Mouse (Mus musculus) spleen, adult 18-20 months (tissue): ENCODE measurements around the gene Pald1.

Experiments used
- DNase-seq, 2 experiments: peaks; one replicate each; pipeline ENCODE4 v3.0.0; 2022; ENCODE audit warnings: mixed read lengths in 2 of 2

Gene Pald1

DNA sequence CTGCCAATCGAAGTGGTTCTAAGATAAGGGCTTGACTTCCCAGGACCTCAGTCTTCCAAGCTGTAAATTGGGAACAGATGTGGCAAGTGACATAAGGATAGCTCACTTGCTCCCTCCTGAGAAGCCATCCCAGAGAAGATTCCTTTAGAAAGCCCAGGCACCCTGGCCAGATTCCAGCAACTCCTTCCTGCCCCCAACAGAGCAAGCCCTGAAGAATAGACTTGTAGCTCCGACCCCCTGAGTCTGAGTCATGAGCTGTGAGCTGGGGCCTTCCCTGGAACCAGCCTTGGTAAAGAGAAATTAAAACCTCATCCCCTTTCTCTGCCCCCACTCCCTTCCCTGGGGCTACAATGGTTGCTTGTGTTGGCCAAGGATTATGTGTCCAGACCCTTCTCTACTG, 108.8 kb downstream of the Pald1 start:
- DNase-seq = no peak

DNA sequence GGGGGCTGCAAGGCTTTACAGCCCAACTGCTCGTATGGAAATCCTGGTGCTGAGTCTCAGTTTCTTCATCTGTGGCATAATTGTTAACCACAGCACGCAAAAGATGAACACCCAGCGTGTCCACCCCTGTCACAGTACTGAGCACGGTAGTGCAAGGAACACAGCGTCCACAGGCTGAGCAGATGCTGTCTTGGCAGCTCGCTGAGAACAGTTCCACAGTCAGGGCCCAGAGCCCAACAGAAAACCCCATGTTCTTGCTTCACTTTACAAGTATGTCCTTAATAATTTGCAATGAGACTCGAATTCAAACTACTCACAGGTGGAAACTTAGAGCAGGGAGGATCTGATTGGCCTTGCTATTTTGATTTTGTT, 109.5 kb downstream of the Pald1 start:
- DNase-seq = no peak

DNA sequence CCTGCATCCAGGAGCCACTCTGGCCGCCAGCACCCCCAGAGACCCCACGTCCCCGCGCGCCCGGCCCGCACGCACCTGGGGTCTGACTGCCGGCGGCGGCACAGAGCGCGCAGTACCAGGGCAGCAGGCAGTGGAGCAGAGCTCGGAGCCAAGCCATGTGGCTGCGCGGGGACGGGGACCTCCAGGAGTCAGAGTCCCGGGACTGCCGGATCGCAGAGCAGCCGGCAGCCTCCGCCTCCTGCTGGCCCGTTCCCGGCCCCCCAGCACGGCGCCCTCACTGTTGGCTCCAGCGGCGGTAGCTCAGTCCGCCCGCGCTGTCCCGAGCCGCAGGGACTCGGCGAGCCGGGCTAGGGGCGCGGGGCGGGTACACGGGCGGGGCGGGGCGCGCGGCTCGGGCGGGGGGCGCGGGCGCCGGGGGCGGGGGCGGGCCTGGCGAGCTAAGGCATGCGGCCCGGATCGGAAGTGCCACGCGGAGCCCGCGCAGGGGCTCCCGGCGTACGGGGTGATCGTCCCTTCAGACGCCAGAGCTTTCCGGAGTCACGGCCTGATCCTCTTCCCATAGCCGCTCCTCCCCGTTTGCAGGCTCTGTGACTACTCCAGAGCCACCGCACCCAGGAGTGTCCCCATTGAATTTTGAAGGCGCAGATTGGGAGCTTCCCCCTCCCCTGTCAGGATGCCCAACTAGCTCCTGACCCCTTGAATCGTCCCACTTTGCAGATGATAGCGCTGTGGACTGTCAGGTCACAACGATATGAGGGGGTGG, 110.1 kb downstream of the Pald1 start, which contains the start of gene Adamts14:
TSS of gene Adamts14 (minus strand) at position 358 of the 763 bp plus-strand sequence.
- DNase-seq = no peak

DNA sequence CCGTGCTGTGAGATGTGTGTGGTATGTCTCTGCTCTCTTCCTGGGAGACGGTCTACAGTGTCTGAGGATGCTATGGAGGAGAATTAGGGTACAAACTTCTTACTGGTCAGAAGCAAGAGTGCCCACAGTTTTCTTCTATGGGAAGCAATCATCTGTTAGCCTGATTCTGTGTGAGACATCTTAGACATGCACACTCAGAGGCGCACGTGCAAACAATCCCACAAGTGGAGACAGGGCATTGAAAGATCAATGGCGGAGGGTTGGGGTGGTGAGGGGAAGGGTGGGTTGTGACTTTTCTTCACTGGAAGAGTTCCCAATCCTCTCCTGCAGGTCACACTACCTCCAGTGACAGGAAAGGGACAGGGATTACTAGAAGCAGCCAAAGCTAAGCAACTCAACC, 110.7 kb downstream of the Pald1 start:
- no peak for DNase-seq

DNA sequence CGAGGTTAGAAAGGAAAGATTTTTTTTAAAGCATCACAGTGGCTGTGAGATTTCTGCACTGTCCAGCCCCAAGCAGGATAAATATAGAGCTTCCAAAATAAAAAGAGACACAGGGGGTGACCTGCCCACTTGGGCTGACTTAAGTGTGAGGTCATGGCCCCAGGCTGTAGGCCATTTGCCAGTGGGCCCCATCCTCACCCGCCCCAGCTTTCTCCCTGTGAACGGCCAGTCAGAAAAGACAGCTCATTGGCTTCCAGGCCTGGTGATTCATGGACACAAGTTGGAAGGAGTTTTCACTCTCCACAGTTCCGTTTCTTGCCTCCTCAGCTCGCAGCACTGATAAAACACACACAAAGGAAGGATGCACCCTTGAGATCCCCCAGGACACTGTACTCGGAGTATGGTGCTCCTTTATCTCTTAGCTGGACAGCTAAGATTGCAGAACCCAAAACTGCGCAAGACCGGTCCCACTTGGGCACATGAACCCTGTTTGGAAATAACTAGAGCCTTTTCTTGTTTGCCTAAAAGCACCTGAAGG, 111.2 kb downstream of the Pald1 start:
- no peak for DNase-seq
